Mouse (Mus musculus): ENCODE data around the gene Gm7138. TPM values are rescaled to one million over a fixed set of nuclear protein-coding genes. Genes with fewer than 3 reads are reported as not detected.
"Not testable (repeated sequence)": the region's sequence is repeated elsewhere in the genome, so short reads cannot be mapped to it uniquely, and the experiment has no call there.

The Gm7138 gene
- polyA plus RNA-seq, 1 experiment from 2014 or later, result not detected

- not testable (repeated sequence) for H3K36me3 ChIP-seq (ENCODE audit: inconsistent target); H3K4me3 ChIP-seq (ENCODE audit: inconsistent target); H3K27ac ChIP-seq; H3K79me2 ChIP-seq (ENCODE audit: inconsistent target)
- WGBS (ENCODE audit: missing documents), result no CpG with 5 or more reads among the region's 3 CpGs
Measured at GRCm38 (mm10) chr10:77772142-77772541, 4.6 kb downstream of the Gm7138 start.

DNA sequence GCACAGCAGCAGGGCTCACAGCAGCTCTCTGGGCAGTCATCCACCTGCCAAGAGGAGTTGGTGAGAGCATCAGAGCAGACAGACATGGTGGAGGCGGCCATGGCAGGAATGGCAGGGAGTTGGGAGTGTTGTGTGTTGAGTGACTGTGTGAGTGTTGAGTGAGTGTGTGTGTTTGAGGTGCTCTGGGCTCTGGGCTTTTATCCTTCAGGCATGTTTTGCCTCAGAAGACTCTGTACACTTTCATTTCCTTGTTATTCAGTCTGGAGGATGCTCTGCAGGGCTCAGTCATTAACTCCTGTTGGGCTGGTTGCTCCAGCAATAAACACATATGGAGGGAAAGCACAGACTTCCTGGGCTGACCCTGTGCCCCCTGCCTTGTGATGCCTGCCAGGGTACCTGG is 5.5 kb downstream of the Gm7138 start, which contains the start of gene Gm3238:
Gm3238 (minus strand) TSS at position 101 of the 400 bp plus-strand sequence.
- H3K4me3 ChIP-seq (ENCODE audit: inconsistent target); H3K79me2 ChIP-seq (ENCODE audit: inconsistent target); H3K36me3 ChIP-seq (ENCODE audit: inconsistent target); H3K27ac ChIP-seq: not testable (repeated sequence)
- WGBS (ENCODE audit: missing documents), result no CpG with 5 or more reads among the region's 1 CpGs

GRCm38 (mm10) chr10:77769727-77770126 is 7.0 kb downstream of the Gm7138 start:
- H3K27ac ChIP-seq, result no peak overlapping the region
- no peaks in the 10 kb centered on the region for H3K36me3 ChIP-seq (ENCODE audit: inconsistent target)
- WGBS (ENCODE audit: missing documents), result 92% methylated on average over 1 of the region's 1 CpGs
- H3K79me2 ChIP-seq (ENCODE audit: inconsistent target), result no peaks in the 10 kb centered on the region
- no peak overlapping the region for H3K4me3 ChIP-seq (ENCODE audit: inconsistent target)

- not testable (repeated sequence) for H3K4me3 ChIP-seq (ENCODE audit: inconsistent target); H3K79me2 ChIP-seq (ENCODE audit: inconsistent target); H3K27ac ChIP-seq; H3K36me3 ChIP-seq (ENCODE audit: inconsistent target)
- WGBS (ENCODE audit: missing documents), result no CpG with 5 or more reads among the region's 1 CpGs
Measured at GRCm38 (mm10) chr10:77759582-77759981, 17.2 kb downstream of the Gm7138 start, which contains the start of gene Gm3233. Gene Gm3233, minus strand, starts transcription at chr10:77759682.

GRCm38 (mm10) chr10:77753448-77753847 is 23.3 kb downstream of the Gm7138 start:
- H3K4me3 ChIP-seq (ENCODE audit: inconsistent target), result no peak overlapping the region
- no peaks in the 10 kb centered on the region for H3K79me2 ChIP-seq (ENCODE audit: inconsistent target)
- no peaks in the 10 kb centered on the region for H3K36me3 ChIP-seq (ENCODE audit: inconsistent target)
- H3K27ac ChIP-seq, result no peak overlapping the region

GRCm38 (mm10) chr10:77752312-77752711 is 24.4 kb downstream of the Gm7138 start:
- WGBS (ENCODE audit: missing documents), result 57% methylated on average over 3 of the region's 3 CpGs
- H3K36me3 ChIP-seq (ENCODE audit: inconsistent target); H3K79me2 ChIP-seq (ENCODE audit: inconsistent target); H3K4me3 ChIP-seq (ENCODE audit: inconsistent target); H3K27ac ChIP-seq: not testable (repeated sequence)

DNA sequence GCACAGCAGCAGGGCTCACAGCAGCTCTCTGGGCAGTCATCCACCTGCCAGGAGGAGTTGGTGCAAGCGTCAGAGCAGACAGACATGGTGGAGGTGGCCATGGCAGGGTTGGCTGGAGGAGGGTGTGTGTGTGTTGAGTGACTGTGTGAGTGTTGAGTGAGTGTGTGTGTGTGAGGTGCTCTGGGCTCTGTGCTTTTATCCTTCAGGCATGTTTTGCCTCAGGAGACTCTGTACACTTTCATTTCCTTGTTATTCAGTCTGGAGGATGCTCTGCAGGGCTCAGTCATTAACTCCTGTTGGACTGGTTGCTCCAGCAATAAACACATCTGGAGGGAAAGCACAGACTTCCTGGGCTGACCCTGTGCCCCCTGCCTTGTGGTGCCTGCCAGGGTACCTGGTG is 25.5 kb downstream of the Gm7138 start, which contains the start of gene Gm9736:
Gm9736 (minus strand) TSS at position 101 of the 400 bp plus-strand sequence.
- H3K79me2 ChIP-seq (ENCODE audit: inconsistent target); H3K36me3 ChIP-seq (ENCODE audit: inconsistent target); H3K27ac ChIP-seq; H3K4me3 ChIP-seq (ENCODE audit: inconsistent target): not testable (repeated sequence)
- WGBS (ENCODE audit: missing documents), result 75% methylated on average over 1 of the region's 1 CpGs

DNA sequence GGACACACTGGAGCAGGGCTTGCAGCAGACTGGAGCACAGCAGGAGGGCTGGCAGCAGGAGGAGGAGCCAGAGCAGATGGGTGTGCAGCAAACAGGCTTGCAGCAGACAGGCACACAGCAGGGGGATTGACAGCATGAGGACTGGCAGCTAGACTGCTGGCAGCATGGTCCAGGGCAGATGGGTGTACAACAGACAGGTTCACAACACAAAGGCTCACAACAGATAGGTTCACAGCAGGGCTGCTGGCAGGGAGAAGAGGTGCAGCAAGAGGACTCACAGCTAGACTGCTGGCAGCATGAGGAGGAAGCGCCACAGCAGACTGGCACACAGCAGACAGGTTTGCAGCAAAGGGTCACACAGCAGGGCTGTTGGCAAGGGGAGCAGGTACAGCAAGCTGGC is 26.1 kb downstream of the Gm7138 start:
- not testable (repeated sequence) for H3K79me2 ChIP-seq (ENCODE audit: inconsistent target); H3K4me3 ChIP-seq (ENCODE audit: inconsistent target); H3K27ac ChIP-seq; H3K36me3 ChIP-seq (ENCODE audit: inconsistent target)
- 75% methylated on average over 1 of the region's 1 CpGs for WGBS (ENCODE audit: missing documents)

- H3K4me3 ChIP-seq (ENCODE audit: inconsistent target); H3K36me3 ChIP-seq (ENCODE audit: inconsistent target); H3K79me2 ChIP-seq (ENCODE audit: inconsistent target); H3K27ac ChIP-seq: not testable (repeated sequence)
- WGBS (ENCODE audit: missing documents), result 87% methylated on average over 4 of the region's 5 CpGs
Measured at GRCm38 (mm10) chr10:77741924-77742688, 34.6 kb downstream of the Gm7138 start, which contains the start of gene Gm18596. Gene Gm18596, minus strand, starts transcription at chr10:77742638.

- 49% methylated on average over 4 of the region's 4 CpGs for WGBS (ENCODE audit: missing documents)
- H3K79me2 ChIP-seq (ENCODE audit: inconsistent target), result no peaks in the 10 kb centered on the region
- H3K27ac ChIP-seq, result no peak overlapping the region
Measured at GRCm38 (mm10) chr10:77738929-77739328, 37.8 kb downstream of the Gm7138 start.

GRCm38 (mm10) chr10:77735928-77736327 is 40.8 kb downstream of the Gm7138 start:
- no peak overlapping the region for H3K27ac ChIP-seq
- WGBS (ENCODE audit: missing documents), result 100% methylated on average over 1 of the region's 1 CpGs
- H3K4me3 ChIP-seq (ENCODE audit: inconsistent target), result no peak overlapping the region
- no peaks in the 10 kb centered on the region for H3K79me2 ChIP-seq (ENCODE audit: inconsistent target)
- H3K36me3 ChIP-seq (ENCODE audit: inconsistent target), result no peaks in the 10 kb centered on the region

More at GRCm38 (mm10) chr10:77738929-77739328, 37.8 kb downstream of the Gm7138 start:
- H3K4me3 ChIP-seq (ENCODE audit: inconsistent target), result no peak overlapping the region
- no peaks in the 10 kb centered on the region for H3K36me3 ChIP-seq (ENCODE audit: inconsistent target)

GRCm38 (mm10) chr10:77729241-77729640 is 47.5 kb downstream of the Gm7138 start:
- H3K4me3 ChIP-seq (ENCODE audit: inconsistent target), result no peak overlapping the region
- H3K27ac ChIP-seq, result no peak overlapping the region
- no peaks in the 10 kb centered on the region for H3K79me2 ChIP-seq (ENCODE audit: inconsistent target)
- H3K36me3 ChIP-seq (ENCODE audit: inconsistent target), result no peaks in the 10 kb centered on the region
- WGBS (ENCODE audit: missing documents), result 69% methylated on average over 4 of the region's 4 CpGs

GRCm38 (mm10) chr10:77728280-77728679 is 48.5 kb downstream of the Gm7138 start:
- Histone ChIP-seq H3K79me2 (ENCODE audit: inconsistent target) (no peaks in the 10 kb centered on the region), H3K4me3 (ENCODE audit: inconsistent target) (no peak overlapping the region), H3K36me3 (ENCODE audit: inconsistent target) (no peaks in the 10 kb centered on the region), H3K27ac (no peak overlapping the region)
- WGBS (ENCODE audit: missing documents), result 83% methylated on average over 4 of the region's 4 CpGs
